In the genomic region with DNA sequence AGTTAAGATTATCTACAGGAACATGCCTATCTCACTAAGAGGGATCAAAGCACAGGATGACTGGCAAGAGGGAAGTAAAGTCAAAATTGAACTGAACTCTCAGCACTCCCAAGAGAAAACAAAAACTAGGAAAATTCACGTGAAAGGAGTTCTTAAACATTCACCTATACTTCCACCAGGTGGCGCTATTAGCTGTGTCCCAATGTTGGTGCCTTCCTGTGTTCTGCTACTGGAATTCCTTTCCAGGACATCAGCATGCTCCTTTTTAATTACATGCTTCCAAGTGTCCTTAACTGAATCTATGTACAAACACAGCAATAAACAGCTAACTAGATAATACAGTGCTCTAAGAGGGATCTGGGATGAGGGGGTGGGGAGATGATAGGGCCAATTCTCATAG, we compare ENCODE assay signal across 8 mouse cellular contexts. TPM values are rescaled to one million over a fixed set of nuclear protein-coding genes. Genes with fewer than 3 reads are reported as not detected.
DNase-seq lines count a peak whose midpoint lies in the region; ATAC-seq and TF ChIP-seq lines count a peak whose summit lies in the region.

No protein-coding gene starts in this region.

- no peak for ATAC-seq in hindbrain, embryonic 16.5 days
- ATAC-seq in frontal cortex, adult (ENCODE audit: low TSS enrichment) = peak; percentile 78
- ATAC-seq in kidney, postnatal 0 days (replicated peaks; ENCODE audit: low FRiP score, low read depth) = no peak
- peak; percentile 41; the same call in 1 of the 2 replicates for ATAC-seq in liver, postnatal 0 days

- TF ChIP-seq EP300 in liver, postnatal 0 days (IDR thresholded peaks at IDR 0.05; ENCODE audit: low read depth) = no peak

- no peak overlapping the region for H3K4me3 ChIP-seq in hindbrain, embryonic 10.5 days
- no peak overlapping the region for H3K4me3 ChIP-seq in hindbrain, embryonic 16.5 days (ENCODE audit: low read length)
- H3K4me3 ChIP-seq in kidney, postnatal 0 days (replicated peaks; ENCODE audit: low read depth, low read length) = no peak overlapping the region
- H3K4me3 ChIP-seq in liver, postnatal 0 days (ENCODE audit: low read depth, low read length) = no peak overlapping the region

- no peaks in the 10 kb centered on the region for H3K9me3 ChIP-seq in hindbrain, embryonic 10.5 days
- no peaks in the 10 kb centered on the region for H3K9me3 ChIP-seq in hindbrain, embryonic 16.5 days (ENCODE audit: control insufficient read depth, low read length)
- no peaks in the 10 kb centered on the region for H3K9me3 ChIP-seq in kidney, postnatal 0 days (replicated peaks; ENCODE audit: low read length)
- H3K9me3 ChIP-seq in liver, postnatal 0 days (ENCODE audit: low read length) = no peaks in the 10 kb centered on the region

- H3K9ac ChIP-seq in hindbrain, embryonic 16.5 days (ENCODE audit: low read depth, low read length) = no peak overlapping the region
- no peak overlapping the region for H3K9ac ChIP-seq in kidney, postnatal 0 days (ENCODE audit: low read depth, low read length)
- no peak overlapping the region for H3K9ac ChIP-seq in liver, postnatal 0 days (replicated peaks)

- H3K27ac ChIP-seq in hindbrain, embryonic 10.5 days = no peak overlapping the region
- H3K27ac ChIP-seq in hindbrain, embryonic 16.5 days (ENCODE audit: low read depth, low read length) = no peak overlapping the region
- no peak overlapping the region for H3K27ac ChIP-seq in kidney, postnatal 0 days
- no peak overlapping the region for H3K27ac ChIP-seq in liver, postnatal 0 days (ENCODE audit: low read depth)

- WGBS in hindbrain, embryonic 10.5 days = 1% methylated on average over 2 of the region's 2 CpGs
- 8% methylated on average over 2 of the region's 2 CpGs for WGBS in hindbrain, embryonic 16.5 days
- 5% methylated on average over 2 of the region's 2 CpGs for WGBS in kidney, postnatal 0 days
- 5% methylated on average over 2 of the region's 2 CpGs for WGBS in liver, postnatal 0 days (ENCODE audit: insufficient replicate concordance)

- peak; percentile 93 for TF ChIP-seq CTCF in kidney, postnatal 0 days (IDR thresholded peaks at IDR 0.05; ENCODE audit: low read depth)
- peak; percentile 90 for TF ChIP-seq CTCF in liver, postnatal 0 days (IDR thresholded peaks at IDR 0.05; ENCODE audit: low read depth)

- no peaks in the 10 kb centered on the region for H3K36me3 ChIP-seq in hindbrain, embryonic 10.5 days
- no peaks in the 10 kb centered on the region for H3K36me3 ChIP-seq in hindbrain, embryonic 16.5 days (ENCODE audit: control insufficient read depth, insufficient read depth, low read length)
- no peaks in the 10 kb centered on the region for H3K36me3 ChIP-seq in kidney, postnatal 0 days (ENCODE audit: insufficient read depth, low read length)
- H3K36me3 ChIP-seq in liver, postnatal 0 days (replicated peaks; ENCODE audit: insufficient read depth, low read length) = no peaks in the 10 kb centered on the region

- H3K4me1 ChIP-seq in hindbrain, embryonic 10.5 days (replicated peaks) = no peaks in the 10 kb centered on the region
- no peaks in the 10 kb centered on the region for H3K4me1 ChIP-seq in hindbrain, embryonic 16.5 days (ENCODE audit: control insufficient read depth, insufficient read depth, low read depth, low read length)
- H3K4me1 ChIP-seq in kidney, postnatal 0 days (replicated peaks; ENCODE audit: insufficient read depth, low read length) = no peaks in the 10 kb centered on the region
- peaks cover 6% of the 10 kb centered on the region; the same call in 1 of the 2 replicates for H3K4me1 ChIP-seq in liver, postnatal 0 days (ENCODE audit: insufficient read depth)

- DNase-seq in hindbrain, embryonic 10.5 days (ENCODE audit: low spot score) = peak; percentile 26
- peak; percentile 12 to 35 for DNase-seq in CD8-positive naive resting alpha-beta T cell, adult 2 months (ENCODE audit: low read depth in 2 of 2, low spot score in 2 of 2)
- DNase-seq in c-Kit-positive CD71-negative TER-119-negative erythroid progenitor cells, embryonic 14.5 days (ENCODE audit: low read depth) = peak; percentile 24
- DNase-seq in kidney, postnatal 0 days (ENCODE audit: low spot score) = peak; percentile 92
- DNase-seq in liver, postnatal 0 days = peak; percentile 39
- peak; percentile 27 to 64 for DNase-seq in spleen, postnatal 4 days (ENCODE audit: low spot score in 2 of 2)

- no peak overlapping the region for H3K4me2 ChIP-seq in hindbrain, embryonic 16.5 days (ENCODE audit: low read length)
- H3K4me2 ChIP-seq in kidney, postnatal 0 days (ENCODE audit: low read length) = no peak overlapping the region
- no peak overlapping the region for H3K4me2 ChIP-seq in liver, postnatal 0 days (ENCODE audit: low read depth, low read length)

- H3K27me3 ChIP-seq in hindbrain, embryonic 10.5 days (ENCODE audit: insufficient read depth, poor library complexity, severe bottlenecking) = no peaks in the 10 kb centered on the region
- H3K27me3 ChIP-seq in hindbrain, embryonic 16.5 days (replicated peaks; ENCODE audit: control insufficient read depth, insufficient read depth, low read length) = no peaks in the 10 kb centered on the region
- H3K27me3 ChIP-seq in kidney, postnatal 0 days (ENCODE audit: insufficient read depth, low read length) = no peaks in the 10 kb centered on the region
- H3K27me3 ChIP-seq in liver, postnatal 0 days (ENCODE audit: insufficient read depth, low read length) = no peaks in the 10 kb centered on the region

RNA-seq across cellular contexts. Expression of gene Nck1, which starts 25.3 kb away (rescaled TPM):
- polyA plus RNA-seq in hindbrain, embryonic 10.5 days (2016; fragmentation: Nextera tagmentation; extraction: Ambion mirVana) = 56.0 and 62.1 TPM in 2 replicates
- polyA plus RNA-seq in hindbrain, embryonic 16.5 days (2015; fragmentation: Nextera tagmentation; extraction: Ambion mirVana) = 60.3 and 61.6 TPM in 2 replicates
- 70.3 and 75.8 TPM in 2 replicates for polyA plus RNA-seq in kidney, postnatal 0 days (2015; fragmentation: Nextera tagmentation; extraction: Ambion mirVana)
- 26.3 and 31.8 TPM in 2 replicates for polyA plus RNA-seq in liver, postnatal 0 days (2015; fragmentation: Nextera tagmentation; extraction: Ambion mirVana)

RNA-seq across cellular contexts. Expression of gene Il20rb, which starts 34.0 kb away (rescaled TPM):
- polyA plus RNA-seq in hindbrain, embryonic 10.5 days (2016; fragmentation: Nextera tagmentation; extraction: Ambion mirVana) = 1.1 and 1.6 TPM in 2 replicates
- polyA plus RNA-seq in hindbrain, embryonic 16.5 days (2015; fragmentation: Nextera tagmentation; extraction: Ambion mirVana) = 0.66 and 1.1 TPM in 2 replicates
- 1.4 and 1.7 TPM in 2 replicates for polyA plus RNA-seq in kidney, postnatal 0 days (2015; fragmentation: Nextera tagmentation; extraction: Ambion mirVana)
- 0.48 and 0.88 TPM in 2 replicates for polyA plus RNA-seq in liver, postnatal 0 days (2015; fragmentation: Nextera tagmentation; extraction: Ambion mirVana)

RNA-seq across cellular contexts. Expression of gene Slc35g2, which starts 50.3 kb away (rescaled TPM):
- polyA plus RNA-seq in hindbrain, embryonic 10.5 days (2016; fragmentation: Nextera tagmentation; extraction: Ambion mirVana) = 5.2 and 7.4 TPM in 2 replicates
- 24.3 and 33.0 TPM in 2 replicates for polyA plus RNA-seq in hindbrain, embryonic 16.5 days (2015; fragmentation: Nextera tagmentation; extraction: Ambion mirVana)
- polyA plus RNA-seq in kidney, postnatal 0 days (2015; fragmentation: Nextera tagmentation; extraction: Ambion mirVana) = 5.9 and 6.9 TPM in 2 replicates
- polyA plus RNA-seq in liver, postnatal 0 days (2015; fragmentation: Nextera tagmentation; extraction: Ambion mirVana) = 1.4 and 1.6 TPM in 2 replicates

Comparison
In these comparisons a context has a peak if more than half of its experiments do, and no peak if none do; other contexts are left out.
1. DNase-seq: peak in every context shown above with its lines; median percentile 92 in kidney, postnatal 0 days; 46 in spleen, postnatal 4 days; 39 in liver, postnatal 0 days; 26 in hindbrain, embryonic 10.5 days; 24 in c-Kit-positive CD71-negative TER-119-negative erythroid progenitor cells, embryonic 14.5 days; 24 in CD8-positive naive resting alpha-beta T cell, adult 2 months.
2. ATAC-seq: peak in frontal cortex, adult (single experiment) and liver, postnatal 0 days (single experiment); none in hindbrain, embryonic 16.5 days (single experiment) and kidney, postnatal 0 days (single experiment).